Mouse (Mus musculus) adrenal gland, postnatal 14 days (tissue): Measurements from ENCODE around the gene Syce2. TPM values are rescaled to one million over a fixed set of nuclear protein-coding genes. Genes with fewer than 3 reads are reported as not detected.
"Not testable (repeated sequence)": the region's sequence is repeated elsewhere in the genome, so short reads cannot be mapped to it uniquely, and the experiment has no call there.

Source experiments
- DNase-seq: peaks from one replicate; pipeline ENCODE4 v3.0.0; 2021; ENCODE audit warnings: mixed read lengths
- total RNA-seq: library from RNA; stranded (reverse); gene quantifications from 2 replicates; pipeline ENCODE4 v1.2.3, GENCODE M21; 2021

The Syce2 gene
- total RNA-seq, 1 experiment from 2014 or later = 17.6 TPM

GRCm38 (mm10) chr8:84901752-84902151, 29.8 kb downstream of the Syce2 start, which contains the start of gene Klf1:
TSS of gene Klf1 (plus strand) at chr8:84901928.
- DNase-seq = no peak

GRCm38 (mm10) chr8:84902367-84902919, 30.5 kb downstream of the Syce2 start:
- no peak for DNase-seq

GRCm38 (mm10) chr8:84902920-84903661, 31.2 kb downstream of the Syce2 start:
- peak; percentile 95 for DNase-seq

GRCm38 (mm10) chr8:84904351-84904750, 32.4 kb downstream of the Syce2 start:
- DNase-seq = no peak

- no peak for DNase-seq
Observed at GRCm38 (mm10) chr8:84907037-84907436, 35.1 kb downstream of the Syce2 start.

- no peak for DNase-seq
Observed at GRCm38 (mm10) chr8:84907493-84907892, 35.6 kb downstream of the Syce2 start.

GRCm38 (mm10) chr8:84907979-84908378, 36.1 kb downstream of the Syce2 start:
- DNase-seq = not testable (repeated sequence)

- DNase-seq = peak; percentile 98
Observed at GRCm38 (mm10) chr8:84908421-84909161, 36.7 kb downstream of the Syce2 start, which contains the start of gene Dnase2a. TSS of gene Dnase2a (plus strand) at chr8:84908560.

- DNase-seq = no peak
Observed at GRCm38 (mm10) chr8:84909162-84909767, 37.4 kb downstream of the Syce2 start.

- no peak for DNase-seq
Observed at GRCm38 (mm10) chr8:84909949-84910348, 38.0 kb downstream of the Syce2 start.

- no peak for DNase-seq
Observed at GRCm38 (mm10) chr8:84910551-84910950, 38.6 kb downstream of the Syce2 start.

- DNase-seq = no peak
Observed at GRCm38 (mm10) chr8:84911854-84912253, 39.9 kb downstream of the Syce2 start.

GRCm38 (mm10) chr8:84912391-84912790, 40.5 kb downstream of the Syce2 start:
- no peak for DNase-seq

GRCm38 (mm10) chr8:84912895-84913501, 41.1 kb downstream of the Syce2 start:
- DNase-seq = peak; percentile 80

- no peak for DNase-seq
Observed at GRCm38 (mm10) chr8:84913502-84913900, 41.6 kb downstream of the Syce2 start.

- peak; percentile 43 for DNase-seq
Observed at GRCm38 (mm10) chr8:84913960-84914359, 42.0 kb downstream of the Syce2 start.

GRCm38 (mm10) chr8:84915269-84915668, 43.4 kb downstream of the Syce2 start:
- DNase-seq = no peak

GRCm38 (mm10) chr8:84917781-84918180, 45.9 kb downstream of the Syce2 start:
- DNase-seq = no peak

GRCm38 (mm10) chr8:84918646-84919045, 46.7 kb downstream of the Syce2 start:
- DNase-seq = no peak

- DNase-seq = no peak
Observed at GRCm38 (mm10) chr8:84921596-84921995, 49.7 kb downstream of the Syce2 start.

GRCm38 (mm10) chr8:84925557-84925956, 53.6 kb downstream of the Syce2 start:
- DNase-seq = no peak

GRCm38 (mm10) chr8:84927513-84927912, 55.6 kb downstream of the Syce2 start:
- no peak for DNase-seq
